Mouse (Mus musculus): Measurements from ENCODE around the gene Rasl10a.

Gene Rasl10a

DNA sequence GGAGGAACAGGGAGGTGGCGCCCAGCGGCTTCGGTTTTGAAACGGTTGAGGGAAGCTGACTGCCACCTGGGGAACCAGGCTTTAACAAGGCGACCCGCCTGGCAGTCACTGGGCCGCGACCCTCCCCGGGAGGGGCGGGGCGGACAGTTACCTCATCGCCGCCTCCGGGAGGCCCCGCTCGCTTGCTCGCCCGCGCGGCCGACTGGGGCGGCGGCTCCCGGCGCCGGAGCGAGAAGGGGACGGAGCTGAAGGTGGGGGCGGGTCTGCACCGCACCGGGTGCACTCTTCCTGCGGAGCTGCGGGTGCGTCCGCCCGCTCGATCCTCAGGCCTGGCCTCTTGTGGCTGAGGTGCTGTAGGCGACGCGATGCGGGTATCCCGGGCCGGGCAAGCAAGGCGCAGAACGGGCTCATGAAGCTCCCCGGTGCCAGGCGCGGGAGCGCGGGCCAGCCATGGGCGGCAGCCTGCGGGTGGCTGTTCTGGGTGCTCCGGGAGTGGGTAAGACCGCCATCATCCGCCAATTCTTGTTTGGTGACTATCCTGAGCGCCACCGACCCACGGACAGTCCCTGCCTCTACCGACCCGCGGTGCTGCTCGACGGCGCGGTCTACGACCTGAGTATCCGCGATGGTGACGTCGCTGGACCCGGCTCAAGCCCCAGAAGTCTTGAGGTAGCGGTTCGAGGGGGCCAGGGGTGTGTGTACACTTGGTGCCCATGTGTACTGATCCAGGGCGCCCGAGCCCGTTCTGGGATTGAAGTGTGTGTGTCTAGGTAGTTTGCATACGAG is at the start of gene Rasl10a:
Gene Rasl10a, plus strand, starts transcription at position 273 of the 786 bp plus-strand sequence.
- DNase-seq = peak; percentile 68

DNA sequence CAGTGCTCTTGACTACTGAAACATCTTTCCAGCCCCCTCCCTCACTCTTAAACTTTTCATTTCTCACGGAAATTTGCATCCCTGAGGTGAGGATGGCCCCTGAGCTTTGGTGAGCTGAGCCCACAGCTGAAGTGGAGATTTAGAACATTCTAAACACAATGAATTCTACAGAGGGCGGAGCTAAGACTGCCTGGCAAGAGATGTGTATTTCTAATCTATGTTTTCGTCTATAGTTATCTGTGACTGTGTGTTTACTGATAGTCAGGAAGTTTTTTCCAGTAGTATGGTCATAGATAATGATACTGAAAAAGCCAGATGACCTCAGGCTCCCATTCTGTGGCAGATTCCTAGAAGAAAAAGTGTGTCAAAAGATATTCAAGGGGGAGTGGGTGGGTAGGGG is 49.1 kb upstream of the Rasl10a start:
- DNase-seq = no peak

DNA sequence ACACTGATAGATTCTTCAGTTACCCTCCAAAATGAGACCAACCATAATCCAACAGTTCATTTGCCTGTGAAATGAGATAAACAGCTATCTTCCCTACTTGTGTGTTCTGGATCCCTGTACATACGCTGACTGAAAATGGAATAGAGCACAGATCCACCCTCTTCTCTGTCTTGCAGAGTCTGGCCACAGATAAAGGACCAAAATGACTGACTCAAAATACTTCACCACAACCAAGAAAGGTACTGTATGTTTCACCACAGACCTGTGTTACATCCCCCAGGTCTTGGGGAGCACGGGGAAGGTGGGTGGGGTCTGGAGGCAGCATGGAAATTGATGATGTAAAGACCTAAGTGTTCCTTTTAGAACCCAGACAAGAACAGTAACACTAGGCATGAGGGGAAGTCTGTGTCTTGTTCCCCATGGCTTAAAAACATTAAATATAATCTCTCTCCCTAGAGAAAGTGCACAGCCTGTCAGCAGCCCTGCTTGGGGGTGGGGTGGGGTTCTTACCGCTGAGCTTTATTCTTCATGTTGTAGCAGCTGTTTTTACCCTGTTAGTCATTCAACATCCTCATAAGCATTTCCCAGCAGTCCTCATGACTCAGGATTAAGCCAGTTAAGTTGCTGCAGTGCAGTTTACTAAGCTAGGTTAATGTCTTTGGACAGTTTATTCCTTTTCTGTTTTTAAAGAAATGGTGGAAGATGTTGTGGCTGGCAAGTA is 48.4 kb upstream of the Rasl10a start:
- DNase-seq = no peak

DNA sequence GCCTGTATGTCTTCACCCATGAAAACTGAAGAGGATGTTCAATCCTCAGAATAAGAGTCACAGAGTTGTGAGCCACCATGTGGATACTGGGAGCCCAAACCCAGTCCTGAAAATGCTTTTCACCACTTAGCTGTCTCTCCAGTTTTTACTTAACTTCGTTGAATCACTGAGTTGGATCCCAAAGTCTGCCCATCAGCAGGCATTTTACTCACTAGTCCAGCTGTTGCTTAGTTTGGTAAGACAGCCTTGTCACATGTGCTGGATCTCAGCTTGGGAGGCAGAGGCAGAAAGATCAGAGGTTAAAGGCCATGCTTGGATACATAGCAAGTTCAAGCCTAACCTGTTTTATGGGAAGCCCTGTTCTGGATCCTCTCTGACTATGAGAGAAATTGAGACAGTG is 47.7 kb upstream of the Rasl10a start:
- DNase-seq = no peak

DNA sequence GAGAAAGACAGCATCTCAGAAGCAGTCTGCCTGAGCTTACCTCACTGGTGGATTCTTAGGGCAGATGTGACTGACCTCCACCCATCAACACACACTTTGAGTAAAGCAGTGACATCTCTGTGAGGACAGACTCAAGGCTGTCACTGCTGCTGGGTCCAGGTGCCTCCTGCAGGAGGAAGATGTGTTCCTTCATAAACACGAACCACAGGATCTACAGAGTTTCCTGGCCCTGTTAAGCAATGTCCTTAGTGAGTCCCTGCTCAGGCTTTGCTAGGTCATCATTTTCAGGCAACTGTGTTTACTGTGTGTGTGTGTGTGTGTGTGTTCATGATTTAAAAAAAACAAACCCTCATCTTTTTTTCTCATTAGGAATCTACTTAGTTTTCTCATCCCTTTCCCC is 46.4 kb upstream of the Rasl10a start:
- DNase-seq = no peak

DNA sequence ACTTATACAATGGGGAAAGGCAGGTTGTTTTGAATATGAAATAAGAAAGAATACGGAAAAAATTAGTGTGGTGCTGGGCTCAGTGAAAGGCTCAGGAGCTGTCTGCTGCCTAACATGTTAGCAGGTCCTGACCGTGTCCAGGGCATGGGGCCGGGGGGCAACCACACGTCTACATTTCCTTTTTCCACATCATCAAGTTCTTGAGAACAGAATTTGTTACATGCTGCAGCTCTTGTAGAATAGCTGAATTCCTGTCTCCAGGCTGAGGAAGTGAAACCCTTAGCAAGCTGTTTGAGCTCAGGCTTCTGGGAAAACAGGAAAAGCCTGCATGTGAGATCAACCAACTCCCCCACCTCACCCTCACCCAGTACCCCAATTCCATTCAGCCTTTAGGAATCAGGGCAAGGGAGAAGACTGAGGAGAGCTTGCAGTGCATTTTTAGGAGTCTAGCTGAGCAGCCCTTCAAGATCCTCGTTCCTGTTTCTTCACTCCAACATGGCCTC is 45.7 kb upstream of the Rasl10a start:
- no peak for DNase-seq

DNA sequence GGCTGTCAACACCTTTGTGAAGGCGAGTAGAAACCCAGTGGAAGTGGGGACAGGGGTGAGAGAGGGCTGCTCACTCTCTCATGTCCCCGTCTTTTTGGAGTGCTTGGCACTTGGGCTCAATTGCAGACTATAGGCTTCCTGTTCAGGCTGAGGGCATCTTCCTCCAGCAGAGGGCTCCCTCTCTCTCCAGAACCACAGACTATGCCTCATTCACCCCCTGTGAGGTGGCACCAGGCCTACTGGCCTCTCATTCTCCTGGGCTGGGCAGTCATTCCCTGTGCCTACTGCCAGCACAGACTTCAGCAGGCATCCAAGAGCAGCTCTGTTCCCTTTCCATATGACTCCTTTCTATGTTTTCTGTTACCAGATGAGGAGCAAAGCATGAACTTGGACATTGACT is 42.2 kb upstream of the Rasl10a start:
- DNase-seq = peak; percentile 68

DNA sequence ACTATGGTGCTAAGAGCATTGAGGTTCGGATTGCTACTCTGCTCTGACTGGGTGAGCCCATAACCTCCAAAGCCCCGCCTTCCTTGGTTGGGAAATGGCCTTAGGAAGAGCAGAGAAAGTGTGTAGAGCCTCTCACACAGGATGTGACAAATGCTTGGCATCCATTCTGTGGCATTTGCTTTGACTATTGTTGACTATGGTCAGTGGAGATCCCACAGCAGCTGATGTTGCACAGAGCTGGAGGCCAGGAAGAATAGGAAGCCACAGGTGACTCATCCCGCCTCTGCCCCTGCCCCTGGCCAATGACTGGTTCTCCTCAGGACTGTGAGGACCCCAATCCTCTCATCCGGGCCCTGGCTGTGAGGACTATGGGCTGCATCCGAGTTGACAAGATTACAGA is 41.6 kb upstream of the Rasl10a start:
- DNase-seq = no peak

DNA sequence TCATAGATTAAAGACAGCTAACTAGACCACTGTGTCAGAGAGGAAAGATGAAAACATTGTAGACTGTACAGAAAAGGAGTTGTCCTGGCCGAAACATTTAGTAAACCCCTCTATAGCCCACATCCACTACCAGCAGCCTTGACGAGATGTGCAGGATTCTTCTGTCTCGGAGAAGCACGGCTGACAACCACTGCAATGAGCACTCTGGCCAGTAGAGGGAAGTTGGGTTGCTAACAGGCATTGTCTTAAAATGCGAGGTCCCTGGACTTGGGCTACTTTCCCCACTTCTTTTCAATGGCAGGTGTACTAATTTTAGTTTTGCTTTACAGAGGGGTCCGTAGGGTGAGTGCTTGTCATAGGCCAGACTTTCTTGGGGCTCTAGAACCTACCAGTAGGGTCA is 40.4 kb upstream of the Rasl10a start:
- DNase-seq = no peak

DNA sequence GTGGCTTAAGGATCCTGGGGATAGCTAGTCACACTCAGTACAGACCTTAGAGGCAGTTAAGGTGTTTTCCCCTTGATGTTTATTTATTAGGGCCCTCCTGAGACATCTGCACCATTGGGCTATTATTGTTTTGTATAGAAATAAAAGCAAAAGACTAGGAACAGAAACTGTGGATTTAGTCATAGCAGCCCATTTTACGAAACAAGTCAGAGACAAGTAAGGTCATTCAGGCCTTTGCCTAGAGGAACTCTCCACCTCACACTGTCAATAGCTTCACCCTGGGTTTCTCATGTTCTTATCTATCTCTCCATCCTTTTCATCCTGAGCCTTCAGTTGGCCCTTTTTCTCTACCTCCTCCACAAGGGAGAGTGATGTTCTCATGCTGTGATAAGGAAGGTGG is 32.8 kb upstream of the Rasl10a start:
- no peak for DNase-seq

DNA sequence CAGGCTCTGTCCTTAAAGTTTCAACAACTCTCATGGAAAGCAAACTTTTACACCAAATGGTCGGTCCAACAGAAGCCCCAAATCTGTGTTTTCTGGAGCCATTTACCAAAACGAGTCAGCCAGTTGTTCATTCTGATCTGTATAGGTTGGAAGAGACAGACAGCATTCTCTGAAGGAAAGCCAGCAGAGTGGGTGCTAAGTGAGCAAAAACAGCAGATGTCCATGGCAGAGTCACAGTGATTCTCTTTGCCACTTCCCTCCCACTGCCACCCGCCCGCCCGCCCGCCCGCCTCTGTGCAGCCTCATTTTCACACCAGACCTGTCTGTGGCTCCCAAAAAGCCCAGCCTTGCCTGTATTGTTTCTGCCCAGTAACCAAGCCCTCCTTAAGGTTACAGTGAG is 29.7 kb upstream of the Rasl10a start:
- DNase-seq = no peak

DNA sequence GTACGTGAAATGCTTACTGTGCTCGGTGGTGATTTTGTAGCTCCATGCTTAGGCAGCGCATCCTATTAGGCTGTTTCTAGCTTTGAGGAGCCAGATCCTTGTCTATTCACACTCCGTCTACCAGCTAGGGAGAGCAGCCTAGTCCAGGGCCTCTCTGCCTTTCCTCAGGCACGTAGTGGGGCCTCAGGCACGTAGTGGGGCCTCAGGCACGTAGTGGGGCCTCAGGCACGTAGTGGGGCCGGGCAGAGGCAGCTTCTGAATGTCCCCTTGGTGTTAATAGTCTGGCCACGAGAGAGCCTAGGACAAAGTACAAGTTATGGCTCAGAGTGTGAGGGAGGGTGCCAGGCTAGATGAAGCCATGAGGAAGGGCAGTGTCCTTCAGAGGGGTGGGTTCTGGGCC is 25.2 kb upstream of the Rasl10a start:
- no peak for DNase-seq

DNA sequence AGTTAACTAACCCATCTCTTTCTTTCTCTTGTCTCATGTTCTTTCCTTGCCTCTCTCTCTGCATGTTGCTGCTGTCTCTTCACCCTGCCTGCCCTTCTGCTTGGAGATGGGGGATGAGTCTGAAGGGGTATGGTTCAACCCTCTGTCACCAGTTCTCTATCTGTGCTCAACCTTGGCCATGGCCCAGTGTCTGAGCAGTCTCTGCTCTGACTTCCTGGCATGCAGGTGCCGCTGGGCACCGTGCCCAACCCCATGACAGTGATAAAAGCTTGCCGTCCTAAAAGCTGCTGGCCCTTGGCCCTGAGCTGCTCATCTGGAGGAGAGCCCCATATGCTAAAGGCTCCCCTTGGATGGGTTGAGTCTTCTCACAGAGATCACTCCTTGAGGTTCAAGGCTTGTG is 24.8 kb upstream of the Rasl10a start:
- peak; percentile 56 for DNase-seq

DNA sequence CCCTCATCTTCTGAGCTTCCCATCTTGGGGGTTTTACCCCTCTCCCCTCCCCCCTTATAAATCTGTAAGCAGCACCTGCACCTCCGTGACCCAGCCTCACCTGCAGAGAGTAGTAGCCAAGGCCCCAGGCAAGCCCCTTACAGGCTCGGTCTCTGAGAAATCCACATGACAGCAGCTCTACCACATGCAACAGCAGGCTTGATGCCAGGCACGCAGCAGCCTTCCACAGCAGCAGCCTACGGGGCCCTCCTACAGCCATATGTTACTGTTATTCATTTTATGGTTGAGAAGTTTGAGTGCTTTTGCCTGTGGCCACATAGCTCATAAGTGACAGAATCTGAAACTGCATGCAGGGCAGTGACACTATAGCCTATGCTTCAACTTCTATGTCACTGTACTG is 22.5 kb upstream of the Rasl10a start:
- DNase-seq = no peak

DNA sequence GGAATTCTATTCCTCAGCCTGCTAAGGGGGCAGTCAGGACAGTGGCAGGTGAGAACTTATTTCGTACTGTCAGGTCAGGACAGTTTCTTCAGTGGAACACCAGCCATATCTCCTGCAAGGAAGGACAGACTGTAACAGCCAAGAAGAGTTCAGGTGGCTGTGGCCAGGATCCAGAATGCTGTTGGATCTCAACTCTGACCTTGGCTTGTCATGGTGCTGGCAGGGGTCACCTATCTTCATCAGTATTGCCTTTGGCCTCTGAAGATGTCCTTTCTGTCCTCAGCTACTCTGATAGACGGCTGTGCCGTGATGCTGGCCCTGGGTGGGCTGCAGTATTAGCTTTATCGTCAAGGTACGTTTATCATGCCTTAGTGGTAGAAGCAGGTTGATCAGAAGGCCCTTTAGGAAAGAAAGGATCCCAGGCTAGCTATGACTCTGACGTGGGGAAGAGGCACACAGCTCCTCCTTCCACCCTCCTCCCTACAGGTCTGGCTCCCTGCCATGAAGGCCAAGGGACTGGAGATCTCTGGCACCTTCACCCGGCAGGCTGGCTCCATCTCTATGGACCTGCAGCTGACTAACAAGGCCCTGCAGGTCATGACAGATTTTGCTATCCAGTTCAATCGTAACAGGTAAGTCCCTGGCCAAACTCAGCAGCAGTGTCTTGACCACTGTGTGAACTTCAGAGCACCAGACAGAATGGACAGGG is 20.6 kb upstream of the Rasl10a start:
- DNase-seq = peak; percentile 41

DNA sequence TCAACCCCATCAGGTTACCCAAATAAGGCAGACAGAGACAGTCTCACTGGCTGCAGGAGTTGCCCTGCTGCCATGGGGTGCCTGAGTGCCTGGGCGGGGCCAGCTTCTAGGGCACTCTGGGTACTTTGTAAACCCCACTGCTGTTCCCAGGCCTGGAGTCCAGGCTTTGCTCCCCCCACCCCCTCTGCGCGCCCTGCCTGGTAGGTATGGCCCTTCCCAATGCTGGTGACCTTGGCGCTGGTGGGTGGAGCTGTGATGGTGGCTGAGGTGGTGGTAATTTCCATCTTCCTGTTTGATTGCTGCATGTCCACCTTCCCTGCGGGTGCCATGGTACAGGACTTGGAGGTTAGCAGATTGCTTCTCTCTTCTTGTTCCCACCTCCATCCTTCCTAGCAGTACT is 17.3 kb upstream of the Rasl10a start:
- no peak for DNase-seq

DNA sequence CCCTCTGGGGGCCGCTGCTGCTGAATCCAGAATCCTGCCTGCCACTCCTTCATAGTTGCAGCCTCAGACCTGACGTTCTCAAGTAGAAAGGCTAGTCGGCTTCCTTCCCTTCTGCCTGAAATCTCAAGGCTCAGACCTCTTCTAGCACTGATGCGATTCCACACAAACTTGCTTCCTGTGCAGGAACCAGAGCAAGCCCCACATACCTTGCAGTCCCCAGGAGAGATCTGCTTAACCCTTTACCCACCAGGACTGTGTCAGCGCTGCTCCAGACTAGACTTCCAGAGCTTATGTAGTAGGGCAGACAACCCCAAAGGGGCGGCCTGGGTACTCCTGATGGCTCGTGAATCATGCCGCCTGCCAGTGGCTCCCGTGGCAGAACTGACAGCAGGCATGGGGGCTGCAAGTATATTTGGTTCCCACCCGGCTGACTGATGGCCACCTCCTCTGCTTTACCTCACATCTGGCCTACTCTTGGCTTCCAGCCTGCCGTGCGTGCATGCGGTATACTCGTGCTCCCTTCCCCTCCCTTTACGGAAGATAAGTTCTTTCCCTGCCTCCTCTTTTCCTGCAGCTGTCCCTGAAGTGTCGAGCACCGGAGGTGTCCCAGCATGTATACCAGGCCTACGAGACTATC is 16.7 kb upstream of the Rasl10a start:
- no peak for DNase-seq

DNA sequence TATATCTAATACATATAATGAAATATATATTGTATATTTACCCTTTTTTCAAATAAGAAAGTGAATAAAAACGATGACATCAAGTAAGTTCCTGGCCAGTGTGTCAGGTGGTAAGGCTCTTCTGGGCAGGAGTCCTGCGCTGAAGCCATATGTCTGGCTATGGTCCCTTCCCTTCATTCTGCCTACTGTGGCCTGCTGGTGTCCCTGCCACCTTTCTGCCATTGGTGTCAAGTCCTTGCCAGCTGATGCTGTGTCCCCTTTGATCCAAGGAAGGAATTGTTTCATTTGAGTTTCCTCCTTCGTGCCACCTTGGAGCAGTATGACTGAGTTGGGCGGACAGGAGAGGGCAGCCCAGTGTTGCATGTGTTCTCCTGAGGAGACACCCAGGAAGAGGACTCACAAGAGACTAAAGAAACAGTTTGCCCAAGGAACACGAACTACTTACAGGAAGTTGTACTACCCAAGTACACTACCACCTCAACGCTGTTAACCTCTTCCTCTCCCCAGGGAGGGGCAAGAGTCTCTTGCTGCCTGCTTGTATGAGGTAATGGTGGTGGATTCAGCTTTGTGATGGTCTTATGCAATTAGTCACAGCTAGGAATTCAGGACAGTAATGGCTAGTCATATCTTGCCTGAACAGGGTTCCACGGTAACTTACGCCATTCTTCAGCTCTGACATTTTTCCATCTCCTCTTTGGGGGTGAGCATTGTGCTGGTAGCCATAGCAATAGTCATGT is 15.1 kb upstream of the Rasl10a start:
- DNase-seq = no peak

DNA sequence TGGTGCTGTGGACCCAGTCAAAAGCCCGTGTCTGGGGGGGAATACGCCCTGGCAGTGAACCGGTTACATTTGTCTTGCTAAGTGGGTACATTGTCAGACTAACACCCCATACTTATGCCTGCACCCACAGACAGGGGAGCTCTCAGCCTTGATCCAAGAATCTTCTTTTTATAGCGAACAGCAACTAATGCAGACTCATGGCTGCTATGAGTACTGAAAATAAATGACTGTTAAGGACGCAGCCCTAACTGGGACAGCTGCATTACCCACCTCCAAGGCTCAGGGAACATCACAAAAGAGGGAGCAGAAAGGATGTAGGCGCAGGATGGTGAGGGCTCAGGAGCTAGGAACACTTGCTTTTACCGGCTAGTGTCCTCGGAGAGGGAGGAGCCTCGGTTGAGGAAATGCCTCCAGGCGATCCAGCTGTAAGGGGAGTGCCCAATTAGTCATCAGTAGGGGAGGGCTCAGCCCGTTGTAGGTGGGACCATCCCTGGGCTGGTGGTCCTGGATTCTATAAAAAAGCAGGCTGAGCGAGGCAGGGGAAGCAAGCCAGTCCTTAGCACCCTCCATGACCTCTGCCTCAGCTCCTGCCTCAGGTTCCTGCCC is 11.5 kb upstream of the Rasl10a start:
- DNase-seq = no peak

DNA sequence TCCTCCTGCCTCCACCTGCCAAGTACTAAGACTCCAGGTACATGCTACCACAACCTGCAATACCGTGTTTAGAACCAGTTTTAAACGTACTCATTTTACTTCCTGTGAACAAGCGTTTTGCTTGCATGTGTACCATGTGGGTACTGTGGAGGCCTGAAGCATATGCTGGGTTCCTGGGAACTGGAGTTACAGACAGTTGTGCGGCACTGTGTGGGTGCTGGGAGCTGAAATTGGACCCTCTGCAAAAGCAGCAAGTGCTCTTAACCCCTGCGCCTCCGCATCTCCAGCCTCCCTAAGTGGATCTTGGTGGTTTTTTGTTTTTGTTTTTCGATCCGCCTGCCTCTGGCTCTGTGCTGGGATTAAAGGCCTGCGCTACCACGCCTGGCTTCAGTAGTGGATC is 6.3 kb upstream of the Rasl10a start:
- no peak for DNase-seq

DNA sequence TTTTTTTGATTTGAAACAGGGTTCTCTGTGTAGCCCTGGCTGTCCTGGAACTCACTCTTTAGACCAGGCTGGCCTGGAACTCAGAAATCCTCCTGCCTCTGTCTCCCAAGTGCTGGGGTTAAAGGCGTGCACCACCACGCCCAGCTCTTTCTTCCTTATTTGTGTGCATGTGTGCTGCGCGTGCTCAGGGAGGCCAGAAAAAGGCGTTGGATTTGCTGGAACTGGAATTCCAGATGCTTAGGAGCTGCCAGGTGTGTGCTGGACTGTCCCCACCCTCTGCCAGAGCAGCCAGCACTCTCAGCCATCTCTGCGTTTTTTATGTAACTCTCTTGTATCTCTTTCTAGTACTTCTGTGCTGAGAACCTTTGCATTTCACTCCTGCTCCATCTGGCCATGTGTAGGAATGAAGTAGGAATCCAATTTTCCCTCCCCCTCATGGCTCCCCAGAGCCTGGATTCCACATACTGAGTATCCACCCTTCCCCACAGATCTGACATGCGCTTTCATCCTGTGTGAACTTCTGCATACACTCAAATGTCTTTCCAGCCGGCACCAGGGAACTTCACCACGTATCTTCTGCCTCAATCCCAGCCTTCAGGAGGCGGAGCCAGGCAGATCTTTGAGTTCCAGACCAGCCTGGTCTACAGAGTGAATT is 5.6 kb upstream of the Rasl10a start:
- no peak for DNase-seq

DNA sequence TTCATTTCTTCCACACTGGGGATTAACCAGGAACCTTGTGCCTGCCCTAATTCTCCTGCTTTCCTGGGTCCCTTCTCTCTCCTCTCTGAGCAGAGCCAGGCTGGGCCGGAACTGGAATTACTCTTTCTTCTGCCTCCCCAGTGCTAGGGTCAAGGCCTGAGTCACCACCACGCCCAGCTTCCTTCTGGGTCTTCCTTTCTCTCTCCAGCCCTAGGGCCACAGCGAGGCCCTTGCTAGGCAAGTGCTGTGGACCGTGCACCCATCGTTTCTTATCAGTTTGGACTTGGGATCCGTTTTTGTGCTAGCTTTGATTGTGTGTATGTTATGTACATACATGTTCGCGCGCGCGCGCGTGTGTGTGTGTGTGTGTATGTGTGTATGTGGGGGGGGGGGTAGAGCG is 3.8 kb upstream of the Rasl10a start:
- DNase-seq = no peak

Measured in kidney, postnatal 14 days (tissue).